Mouse (Mus musculus) WW6 (cell line): ENCODE measurements around the gene Capn6.

ENCODE experiments used
- DNase-seq: peaks from one replicate; pipeline ENCODE4 v3.0.0-alpha.2; 2013; ENCODE audit warnings: low read depth, low spot score

Capn6 gene

DNA sequence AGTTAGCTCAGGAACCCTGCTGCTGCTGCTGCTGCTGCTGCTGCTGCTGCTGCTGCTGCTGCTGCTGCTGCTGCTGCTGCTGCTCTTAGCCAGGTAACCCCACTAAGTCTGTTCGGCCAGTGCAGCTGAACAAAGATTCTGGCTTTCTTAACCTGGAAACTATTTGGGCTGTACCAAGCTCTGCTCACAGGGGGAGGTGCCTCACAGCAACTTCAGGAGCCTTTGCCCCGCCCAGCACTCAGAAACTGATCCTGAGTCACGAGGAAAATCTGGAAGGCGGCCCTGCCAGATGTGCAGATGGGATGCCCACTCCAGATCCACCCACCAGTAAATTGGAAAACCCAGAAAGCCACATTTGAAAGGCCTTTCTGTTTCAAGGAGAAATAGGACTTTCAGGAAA lies at the start of gene Capn6:
Gene Capn6, minus strand, starts transcription at position 203 of the 400 bp plus-strand sequence.
- DNase-seq = no peak

GRCm38 (mm10) chrX:143867129-143867664 lies 40.0 kb upstream of the Capn6 start:
- no peak for DNase-seq

GRCm38 (mm10) chrX:143851351-143851750 lies 24.1 kb upstream of the Capn6 start:
- no peak for DNase-seq

GRCm38 (mm10) chrX:143849969-143850368 lies 22.8 kb upstream of the Capn6 start:
- DNase-seq = no peak

DNA sequence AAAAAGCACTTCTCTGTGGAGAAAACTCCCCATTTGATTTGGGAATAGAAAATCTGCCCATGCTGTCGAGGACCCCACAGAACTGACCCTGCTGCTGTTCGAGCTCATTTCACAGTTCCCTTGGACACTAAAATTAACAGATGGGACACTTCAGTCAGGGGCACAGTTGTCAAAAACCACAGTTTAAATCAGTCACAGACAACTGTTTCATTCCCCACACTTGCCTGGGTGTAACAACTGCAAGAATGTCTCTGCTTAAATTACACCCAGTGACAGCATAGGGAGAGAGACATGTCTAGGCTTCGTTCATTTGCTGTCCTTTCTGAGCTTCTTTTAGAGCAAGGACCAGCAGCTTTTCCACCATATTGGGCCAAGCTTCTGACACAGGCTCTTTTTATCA lies 19.4 kb upstream of the Capn6 start:
- DNase-seq = no peak

- no peak for DNase-seq
Measured at GRCm38 (mm10) chrX:143826521-143826920, 693 bp downstream of the Capn6 start.

GRCm38 (mm10) chrX:143818961-143819360 lies 8.3 kb downstream of the Capn6 start:
- no peak for DNase-seq

DNA sequence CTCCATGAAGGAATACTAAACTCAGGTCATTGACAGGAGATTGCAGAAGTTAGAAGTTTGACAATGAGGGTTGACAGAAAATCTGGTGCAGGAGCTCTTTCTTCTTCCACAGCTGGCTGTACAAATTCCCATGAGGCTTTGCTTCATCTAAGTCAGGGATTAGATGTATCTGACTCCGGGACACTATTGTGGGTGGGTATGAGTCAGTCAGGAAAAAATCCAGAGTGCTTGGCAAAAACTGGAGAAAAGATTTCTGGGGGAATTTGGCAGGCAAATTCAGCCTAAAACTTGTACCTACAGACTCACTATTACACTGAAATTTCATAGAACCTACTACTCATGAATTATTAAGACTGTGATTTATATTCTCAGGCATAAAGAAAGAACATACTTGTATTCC lies 11.3 kb downstream of the Capn6 start:
- no peak for DNase-seq

- no peak for DNase-seq
Measured at GRCm38 (mm10) chrX:143762556-143762955, 64.7 kb downstream of the Capn6 start.
